Mouse (Mus musculus) heart, embryonic 16.5 days (tissue): ENCODE measurements around the gene Bap1. TPM values are rescaled to one million over a fixed set of nuclear protein-coding genes. Genes with fewer than 3 reads are reported as not detected.
A peak's percentile ranks its signal among the peaks of the same experiment; 100 is the strongest.

Source experiments
- ATAC-seq: fragments of 200-750 bp; cut with Nextera tagmentation; replicated peaks from 2 replicates; pipeline ENCODE4 v1.8.0; 2017; ENCODE audit warnings: moderate number of reproducible peaks; ENCODE audit not compliant: insufficient read depth, low FRiP score; ENCODE audit errors: extremely low read depth
- H3K27ac ChIP-seq: fragments of 300-500 bp; sonication (generic); 2 replicates; pipeline ENCODE4 v1.5.1; 2014; ENCODE audit warnings: mild to moderate bottlenecking, low read length, control low read depth, moderate library complexity
- H3K27me3 ChIP-seq: fragments of 300-500 bp; sonication (generic); 2 replicates; pipeline ENCODE4 v1.6.1; 2014; ENCODE audit warnings: low read length, mixed read lengths; ENCODE audit not compliant: control insufficient read depth, insufficient read depth
- H3K36me3 ChIP-seq: fragments of 300-500 bp; sonication (generic); 2 replicates; pipeline ENCODE4 v1.6.1; 2014; ENCODE audit not compliant: control insufficient read depth, insufficient read depth
- H3K4me1 ChIP-seq: fragments of 300-500 bp; sonication (generic); 2 replicates; pipeline ENCODE4 v1.6.1; 2014; ENCODE audit warnings: low read length, mixed read lengths; ENCODE audit not compliant: control insufficient read depth, insufficient read depth
- H3K4me2 ChIP-seq: fragments of 300-500 bp; sonication (generic); 2 replicates; pipeline ENCODE4 v1.6.1; 2014; ENCODE audit warnings: low read depth, mild to moderate bottlenecking, control low read depth, low read length
- H3K4me3 ChIP-seq: fragments of 300-500 bp; sonication (generic); 2 replicates; pipeline ENCODE4 v1.5.1; 2014; ENCODE audit warnings: mild to moderate bottlenecking, control low read depth, low read length
- H3K9ac ChIP-seq: fragments of 300-500 bp; sonication (generic); 2 replicates; pipeline ENCODE4 v1.6.1; 2014; ENCODE audit warnings: low read length, control low read depth
- H3K9me3 ChIP-seq: fragments of 300-500 bp; sonication (generic); replicated peaks from 2 replicates; pipeline ENCODE4 v1.6.1; 2016; ENCODE audit warnings: low read length; ENCODE audit not compliant: control insufficient read depth
- whole genome bisulfite sequencing: fragments of 180-500 bp; shearing (Covaris S2); extraction: QIAGEN DNeasy Blood & Tissue Kit; methylation state at CpG from one replicate; pipeline ENCODE4 v1.1.7; 2014; 5-methylcytosine and 5-hydroxymethylcytosine counted together
- polyA plus RNA-seq: library from polyadenylated mRNA; unstranded; fragments of >200 nt; fragmentation: Nextera tagmentation; extraction: Ambion mirVana; gene quantifications from 2 replicates; pipeline ENCODE4 v1.2.1, GENCODE M21; 2015

The Bap1 gene
- polyA plus RNA-seq, 1 experiment from 2014 or later, result 54.5 TPM

DNA sequence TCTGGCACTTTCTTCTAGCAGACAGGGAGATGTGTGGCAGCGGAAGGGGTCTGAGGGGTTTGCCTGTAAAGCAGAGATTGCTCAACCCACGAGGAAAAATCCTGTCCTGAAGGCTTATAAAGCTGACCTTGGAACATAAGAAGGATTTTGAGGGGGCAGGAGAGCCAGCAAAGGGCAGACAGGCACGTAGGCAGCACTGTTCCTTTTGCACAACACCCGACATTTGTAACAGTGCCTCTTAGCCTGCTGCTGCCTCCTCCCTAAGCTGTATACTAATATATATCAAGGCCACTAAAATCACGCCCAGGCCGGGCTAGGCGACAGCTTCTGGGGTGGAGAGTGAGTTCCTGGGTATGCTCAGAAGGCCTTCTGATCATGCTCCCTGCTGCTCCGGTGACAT is 20.8 kb upstream of the Bap1 start:
- H3K27me3 ChIP-seq, result no peaks in the 10 kb centered on the region
- no peak overlapping the region for H3K4me2 ChIP-seq
- peaks cover 30% of the 10 kb centered on the region for H3K4me1 ChIP-seq
- peak overlapping the region; percentile 47 for H3K9ac ChIP-seq
- H3K27ac ChIP-seq, result peak overlapping the region; percentile 17
- no peaks in the 10 kb centered on the region for H3K9me3 ChIP-seq
- no peak for ATAC-seq
- WGBS, result 44% methylated on average over 8 of the region's 8 CpGs
- no peaks in the 10 kb centered on the region for H3K36me3 ChIP-seq
- H3K4me3 ChIP-seq, result no peak overlapping the region

DNA sequence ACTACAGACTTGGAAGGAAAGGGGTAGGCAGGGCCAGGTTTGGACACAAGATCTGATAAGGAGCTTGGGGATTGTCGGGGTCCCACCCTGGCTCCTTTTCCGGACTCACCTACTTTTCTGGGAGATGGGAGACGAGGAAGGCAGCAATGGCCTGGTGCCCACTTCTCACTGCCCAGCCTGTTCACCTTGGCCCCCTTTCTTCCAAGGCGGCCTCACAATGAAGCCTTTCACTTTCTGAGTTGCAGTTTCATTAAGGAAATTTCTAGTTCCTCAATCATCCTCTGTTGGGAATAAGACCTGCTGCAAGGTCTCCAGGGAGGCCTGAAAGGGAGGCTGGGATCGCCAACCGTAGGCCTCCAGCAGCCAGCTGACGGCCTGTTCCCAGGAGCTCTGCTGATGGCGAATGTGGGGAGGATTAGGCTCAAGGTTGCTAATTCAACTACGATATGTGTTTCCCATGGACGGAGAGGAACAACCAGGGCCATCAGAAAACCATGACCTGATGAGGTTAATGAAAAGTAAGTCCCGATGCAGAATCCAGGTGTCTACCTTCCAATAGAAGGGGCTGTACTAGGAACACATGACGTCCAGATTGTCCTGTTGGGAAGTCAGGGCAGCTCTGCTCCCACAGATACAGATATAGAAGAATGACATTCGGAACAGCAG is 18.7 kb upstream of the Bap1 start:
- H3K4me1 ChIP-seq, result peaks cover 17% of the 10 kb centered on the region
- no peak overlapping the region for H3K9ac ChIP-seq
- H3K4me2 ChIP-seq, result no peak overlapping the region
- no peak overlapping the region for H3K4me3 ChIP-seq
- ATAC-seq, result no peak
- no peaks in the 10 kb centered on the region for H3K36me3 ChIP-seq
- 72% methylated on average over 13 of the region's 13 CpGs for WGBS
- H3K27ac ChIP-seq, result peak overlapping the region; percentile 53
- H3K9me3 ChIP-seq, result no peaks in the 10 kb centered on the region
- no peaks in the 10 kb centered on the region for H3K27me3 ChIP-seq

DNA sequence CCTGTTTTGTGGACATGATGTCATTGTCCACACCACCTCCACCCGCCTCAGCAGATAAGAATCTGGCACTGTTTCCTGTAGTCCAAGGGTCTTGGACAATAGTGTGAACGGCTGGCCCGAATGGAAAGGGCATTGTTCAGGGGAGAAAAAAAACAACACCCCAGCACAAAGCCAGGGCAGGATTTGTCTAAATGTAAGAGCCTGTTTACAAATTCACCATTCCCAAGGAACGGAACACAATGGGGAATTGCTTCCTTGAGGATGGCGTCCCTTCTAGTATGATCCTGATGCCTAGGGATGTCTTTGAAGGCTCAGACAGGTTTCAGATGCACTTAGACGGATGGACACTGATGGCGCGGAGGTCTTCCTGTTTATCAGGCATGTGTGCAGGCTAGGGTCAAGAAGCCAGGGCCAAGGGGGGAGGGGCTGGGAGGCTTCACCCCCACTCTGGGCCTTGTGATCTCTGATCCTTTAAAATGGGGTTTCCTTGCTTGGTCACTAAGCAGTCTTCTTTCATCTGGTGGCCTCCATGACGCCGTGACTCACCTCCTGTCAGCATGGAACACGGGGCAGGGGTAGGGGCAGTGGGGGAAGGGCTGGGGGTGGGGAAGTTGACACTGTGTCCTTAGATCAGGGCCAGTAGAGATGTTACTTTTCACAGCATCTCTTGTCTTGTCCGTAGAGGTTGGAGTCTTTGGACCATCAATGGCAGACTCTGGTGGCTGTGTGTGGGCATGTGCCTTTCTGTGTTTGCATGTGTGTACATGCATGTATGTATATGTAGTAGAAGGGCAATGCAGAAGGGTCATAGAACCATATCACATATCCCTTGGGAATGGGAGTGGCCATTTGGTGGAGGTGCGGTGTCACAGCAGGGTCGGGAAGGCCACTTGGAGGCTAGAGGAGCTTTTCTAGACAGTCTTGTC is 17.9 kb upstream of the Bap1 start:
- Histone ChIP-seq H3K27me3 (no peaks in the 10 kb centered on the region), H3K4me3 (no peak overlapping the region), H3K4me1 (peaks cover 17% of the 10 kb centered on the region), H3K9me3 (no peaks in the 10 kb centered on the region), H3K36me3 (no peaks in the 10 kb centered on the region), H3K4me2 (no peak overlapping the region), H3K27ac (peak overlapping the region; percentile 67), H3K9ac (no peak overlapping the region)
- ATAC-seq, result peak; percentile 15; the same call in 1 of the 2 replicates
- 69% methylated on average over 14 of the region's 14 CpGs for WGBS

DNA sequence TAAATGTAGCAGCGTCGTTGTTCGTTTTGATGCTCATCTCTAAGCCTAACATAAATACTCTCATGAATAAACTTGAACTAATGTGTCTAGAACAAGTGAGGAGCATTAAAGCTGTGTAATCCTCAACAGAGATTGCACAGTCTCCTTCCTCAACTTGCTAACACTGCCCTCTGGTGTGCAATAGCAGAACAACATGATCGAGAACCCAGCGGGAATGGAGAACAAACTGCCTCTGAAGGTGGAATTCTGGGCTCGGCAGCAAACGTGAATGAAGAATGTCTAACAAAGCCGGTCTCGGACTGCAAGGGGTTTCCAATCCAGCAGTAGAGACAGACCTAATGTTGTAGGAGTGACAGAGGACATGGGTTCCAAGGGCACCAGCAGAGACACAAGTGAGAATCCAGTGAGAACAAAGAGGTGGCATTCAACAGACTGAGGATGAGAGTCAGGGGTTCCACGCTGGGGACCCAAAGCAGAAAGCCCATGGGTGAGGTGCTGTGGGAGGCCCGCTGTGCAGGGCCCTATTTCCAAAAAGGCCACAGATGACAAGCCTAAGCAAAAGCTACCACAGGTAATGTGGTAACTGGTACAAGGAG is 17.2 kb upstream of the Bap1 start:
- H3K4me3 ChIP-seq, result no peak overlapping the region
- no peaks in the 10 kb centered on the region for H3K9me3 ChIP-seq
- 14% methylated on average over 11 of the region's 11 CpGs for WGBS
- ATAC-seq, result no peak
- H3K27ac ChIP-seq, result no peak overlapping the region; the same call in 1 of the 2 replicates
- H3K27me3 ChIP-seq, result no peaks in the 10 kb centered on the region
- peaks cover 17% of the 10 kb centered on the region for H3K4me1 ChIP-seq
- no peak overlapping the region for H3K4me2 ChIP-seq
- peak overlapping the region; percentile 47; the same call in 1 of the 2 replicates for H3K9ac ChIP-seq
- H3K36me3 ChIP-seq, result no peaks in the 10 kb centered on the region

DNA sequence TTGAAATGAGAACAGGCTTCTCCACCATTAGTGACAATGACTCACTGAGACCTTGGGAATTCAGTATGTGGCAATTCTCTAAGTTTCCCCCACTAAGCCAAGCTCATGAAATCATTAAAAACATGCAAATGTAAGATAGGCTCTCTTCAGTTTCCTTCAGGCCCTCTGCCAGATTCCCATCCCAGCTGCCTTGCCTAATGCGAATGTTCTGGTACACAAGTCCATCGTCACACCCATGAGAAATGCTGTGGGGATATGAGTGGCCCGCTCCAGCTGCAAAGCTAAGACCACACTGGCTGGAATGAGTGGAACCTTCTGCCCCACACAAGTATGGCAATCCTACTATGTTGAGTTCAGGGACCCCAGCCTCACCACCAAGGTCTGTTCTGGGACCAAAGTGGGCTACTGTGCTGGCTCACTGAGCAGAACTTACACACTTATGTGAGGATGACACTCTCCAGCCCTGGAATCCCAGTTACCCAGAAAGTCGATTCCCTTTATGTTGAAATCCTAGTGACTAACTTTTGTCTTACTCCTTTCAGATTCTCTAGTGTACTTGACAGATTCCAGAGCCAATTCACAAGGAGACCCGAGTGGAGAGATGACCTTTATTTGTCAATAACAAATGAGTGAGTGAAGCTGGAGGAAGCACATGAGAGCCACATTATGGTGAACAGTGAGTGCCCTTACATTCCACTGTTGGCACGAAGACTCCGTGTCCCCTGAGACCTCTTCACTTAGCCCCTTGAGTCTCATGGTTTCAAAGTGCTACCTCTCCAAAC is 14.0 kb upstream of the Bap1 start:
- no peak overlapping the region for H3K4me2 ChIP-seq
- no peak overlapping the region for H3K4me3 ChIP-seq
- no peak overlapping the region for H3K27ac ChIP-seq
- ATAC-seq, result no peak
- no peaks in the 10 kb centered on the region for H3K9me3 ChIP-seq
- H3K36me3 ChIP-seq, result no peaks in the 10 kb centered on the region
- 67% methylated on average over 7 of the region's 7 CpGs for WGBS
- H3K9ac ChIP-seq, result no peak overlapping the region
- 0 out of 2 replicates have a peak, but pooled peaks cover 3% of the 10 kb centered on the region for H3K4me1 ChIP-seq
- no peaks in the 10 kb centered on the region for H3K27me3 ChIP-seq

DNA sequence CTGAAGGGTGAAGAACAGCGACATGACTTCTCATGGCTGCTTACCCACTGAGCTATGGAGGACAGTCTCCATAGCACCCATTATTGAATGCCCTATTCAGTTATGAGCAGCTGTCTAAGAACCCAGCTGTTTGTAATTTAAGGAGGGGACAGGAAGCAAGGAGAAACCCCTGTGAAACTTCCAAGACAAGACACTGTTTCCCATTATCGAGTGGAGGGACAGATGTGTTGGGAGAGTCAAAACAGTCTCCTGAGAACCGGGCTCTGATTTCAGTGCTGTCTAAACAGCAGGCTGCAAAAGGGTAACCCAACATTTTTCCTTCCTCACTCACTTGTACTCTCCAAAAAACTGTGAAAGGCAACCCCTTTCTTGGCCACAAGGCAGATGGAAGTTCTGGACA is 10.7 kb upstream of the Bap1 start:
- no peaks in the 10 kb centered on the region for H3K36me3 ChIP-seq
- no peaks in the 10 kb centered on the region for H3K4me1 ChIP-seq
- ATAC-seq, result no peak
- H3K4me2 ChIP-seq, result no peak overlapping the region
- H3K27me3 ChIP-seq, result no peaks in the 10 kb centered on the region
- 65% methylated on average over 3 of the region's 3 CpGs for WGBS
- no peak overlapping the region for H3K9ac ChIP-seq
- no peaks in the 10 kb centered on the region for H3K9me3 ChIP-seq
- H3K4me3 ChIP-seq, result no peak overlapping the region
- H3K27ac ChIP-seq, result no peak overlapping the region

DNA sequence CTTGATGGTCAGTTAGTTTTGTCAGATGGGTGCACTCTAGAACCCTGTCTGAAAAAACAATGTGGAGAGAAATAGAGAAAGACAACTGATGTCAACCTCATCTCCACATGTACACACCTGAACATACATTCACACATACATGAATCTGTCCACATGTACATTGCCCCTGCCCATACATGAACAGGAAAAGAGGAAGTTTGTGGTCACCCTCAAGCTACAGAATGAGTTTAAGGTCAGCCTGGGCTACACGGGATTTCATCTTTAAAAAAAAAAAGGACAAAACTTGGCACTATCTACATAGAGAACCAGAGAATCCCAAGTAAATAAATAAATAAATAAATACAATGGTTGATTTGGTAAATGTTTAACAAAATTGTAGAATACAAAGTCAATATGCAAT is 6.5 kb upstream of the Bap1 start:
- H3K9me3 ChIP-seq, result no peaks in the 10 kb centered on the region
- no peak overlapping the region for H3K4me2 ChIP-seq
- no peaks in the 10 kb centered on the region for H3K27me3 ChIP-seq
- H3K4me3 ChIP-seq, result no peak overlapping the region
- 76% methylated on average over 1 of the region's 1 CpGs for WGBS
- ATAC-seq, result no peak
- H3K27ac ChIP-seq, result no peak overlapping the region
- peaks cover 8% of the 10 kb centered on the region for H3K4me1 ChIP-seq
- no peak overlapping the region for H3K9ac ChIP-seq
- H3K36me3 ChIP-seq, result no peaks in the 10 kb centered on the region

DNA sequence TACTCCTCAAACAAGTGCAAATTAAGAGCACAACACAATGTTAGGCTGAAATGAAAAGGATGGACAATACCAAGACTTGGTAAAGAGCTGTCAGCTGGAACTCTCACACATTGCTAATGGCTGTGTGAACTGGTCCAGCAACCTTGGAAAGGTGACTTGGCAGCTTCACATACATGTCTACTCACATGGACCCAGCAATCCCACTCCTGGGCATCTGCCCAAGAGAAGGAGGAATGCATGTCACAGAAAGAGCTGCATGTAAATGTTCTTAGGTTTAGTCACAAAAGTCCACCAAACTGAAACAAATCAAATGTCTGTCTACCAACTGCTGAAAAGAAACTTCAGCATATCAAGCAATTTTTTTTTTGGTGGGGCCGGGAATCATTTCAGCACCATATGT is 5.3 kb upstream of the Bap1 start:
- Histone ChIP-seq H3K4me2 (no peak overlapping the region), H3K27me3 (no peaks in the 10 kb centered on the region), H3K27ac (peak overlapping the region; percentile 51), H3K4me1 (peaks cover 13% of the 10 kb centered on the region), H3K9me3 (no peaks in the 10 kb centered on the region), H3K4me3 (no peak overlapping the region), H3K9ac (no peak overlapping the region; the same call in 1 of the 2 replicates), H3K36me3 (no peaks in the 10 kb centered on the region)
- 26% methylated on average over 1 of the region's 1 CpGs for WGBS
- no peak for ATAC-seq
